Mouse (Mus musculus): Measurements from ENCODE around the gene Tbc1d13.

The Tbc1d13 gene

GRCm38 (mm10) chr2:30133613-30134377, at the start of gene Tbc1d13:
Gene Tbc1d13 (plus strand): TSS chr2:30133746.
- peak; percentile 99 for DNase-seq (ENCODE audit: low spot score in 2 of 2)

DNA sequence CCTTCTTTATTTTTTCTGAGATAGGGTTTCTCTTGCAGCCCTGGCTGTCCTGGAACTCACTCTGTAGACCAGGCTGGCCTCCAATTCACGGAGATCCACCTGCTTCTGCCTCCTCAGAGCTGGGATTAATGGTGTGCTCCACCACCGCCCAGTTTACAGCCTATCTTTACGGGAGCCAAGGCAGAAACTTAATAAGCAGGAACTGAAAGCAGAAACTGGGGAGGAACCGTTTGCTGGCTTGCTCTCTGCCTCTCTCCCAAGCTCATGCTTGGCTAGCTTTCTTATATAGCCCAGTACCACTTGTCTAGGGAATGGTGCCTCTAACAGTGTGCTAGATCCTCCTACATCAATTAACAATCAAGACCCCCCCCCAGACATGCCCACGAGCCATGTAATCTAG, 49.4 kb upstream of the Tbc1d13 start:
- DNase-seq (ENCODE audit: low spot score in 2 of 2) = no peak

- DNase-seq (ENCODE audit: low spot score in 2 of 2) = no peak
Measured at GRCm38 (mm10) chr2:30084632-30085031, 48.9 kb upstream of the Tbc1d13 start.

DNA sequence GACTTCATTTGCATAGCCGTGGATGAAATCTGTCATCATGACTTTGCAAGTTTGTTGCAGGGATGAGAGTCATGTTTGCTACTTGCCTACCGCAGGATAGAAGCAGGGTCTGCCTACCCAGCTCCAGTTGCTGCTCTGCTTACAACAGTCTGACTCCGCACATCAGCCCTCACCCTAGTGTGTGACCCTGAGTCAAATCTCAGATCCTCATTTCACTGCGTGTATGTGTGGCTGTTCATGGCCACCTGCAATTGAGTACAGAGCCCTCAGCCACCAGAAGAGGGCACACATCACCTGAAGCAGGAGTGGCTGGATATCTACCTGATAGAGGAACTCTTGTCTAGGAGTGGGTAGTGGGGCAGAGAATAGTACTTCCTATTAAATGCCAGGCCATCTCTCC, 46.2 kb upstream of the Tbc1d13 start:
- DNase-seq (ENCODE audit: low spot score in 2 of 2) = no peak

GRCm38 (mm10) chr2:30091521-30091920, 42.0 kb upstream of the Tbc1d13 start:
- no peak for DNase-seq (ENCODE audit: low spot score in 2 of 2)

DNA sequence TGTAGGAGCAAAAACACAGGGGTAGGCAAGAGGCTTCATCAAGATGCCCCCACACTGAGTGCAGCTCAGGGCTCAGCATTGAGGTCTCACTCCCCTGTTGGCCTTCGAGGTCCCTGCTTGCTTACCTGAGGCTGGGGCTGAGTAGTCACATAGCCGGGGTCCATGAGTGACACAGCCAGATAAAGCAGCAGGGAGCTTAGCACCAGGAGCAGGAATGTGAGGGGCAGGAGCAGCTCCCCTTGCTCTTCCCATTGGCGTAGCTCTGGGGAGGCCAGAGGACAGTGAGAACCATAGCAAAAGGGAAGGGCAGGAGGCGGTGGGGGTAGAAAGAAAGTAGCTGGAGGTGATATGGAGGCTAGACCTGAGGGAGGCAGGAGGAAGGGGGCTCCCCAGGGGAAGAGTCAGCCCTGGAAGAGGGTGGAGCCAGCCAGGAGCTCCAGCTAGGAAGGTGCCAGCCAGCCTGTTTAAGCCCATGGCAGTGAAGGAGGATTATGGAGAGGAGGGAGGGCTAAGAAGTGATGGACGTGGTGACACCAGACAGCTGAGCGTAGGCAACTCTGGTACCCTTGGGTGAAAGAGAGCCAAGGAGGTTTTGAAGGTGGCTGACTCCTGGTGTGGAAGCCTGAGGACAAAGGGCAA, 41.1 kb upstream of the Tbc1d13 start:
- DNase-seq (ENCODE audit: low spot score in 2 of 2) = no peak

DNA sequence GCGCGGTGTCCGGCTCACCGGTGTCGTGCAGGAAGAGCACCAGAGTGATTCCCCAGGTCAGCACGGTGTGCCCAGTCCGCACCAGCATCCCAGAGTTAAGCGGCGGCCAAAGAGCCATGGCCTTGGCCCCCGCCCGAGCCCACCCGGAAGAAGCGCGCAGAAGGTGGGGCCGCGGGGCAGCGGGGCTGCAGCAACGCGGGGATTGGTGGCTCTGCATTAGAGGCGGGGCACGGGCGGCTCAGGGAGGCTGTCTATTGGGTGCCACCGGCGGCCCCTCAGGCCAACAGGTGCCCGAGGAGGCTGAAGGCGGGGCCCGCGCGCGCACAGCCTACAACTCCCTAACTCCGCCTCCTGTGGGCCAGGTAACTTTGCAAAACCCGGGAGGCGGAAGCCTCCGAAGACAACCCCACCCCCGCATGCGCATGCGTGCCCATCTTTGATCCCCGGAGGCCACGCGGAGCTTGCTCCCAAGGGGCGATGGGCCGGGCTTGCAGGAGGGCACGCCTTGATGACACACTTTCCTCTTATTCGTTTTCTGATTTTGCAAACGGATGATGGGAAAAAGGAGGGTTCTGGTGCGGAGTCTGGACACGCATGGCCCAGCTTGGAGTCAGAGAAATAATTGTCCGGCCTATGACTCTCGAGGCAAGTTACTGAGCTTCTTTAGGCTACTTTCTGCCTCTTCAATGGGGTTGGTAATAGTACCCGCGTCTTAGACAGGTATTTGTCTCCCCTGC, 39.9 kb upstream of the Tbc1d13 start, which contains the start of gene Zdhhc12:
Zdhhc12 (minus strand) TSS at position 178 of the 737 bp plus-strand sequence.
- DNase-seq (ENCODE audit: low spot score in 2 of 2) = peak; percentile 93 to 97

DNA sequence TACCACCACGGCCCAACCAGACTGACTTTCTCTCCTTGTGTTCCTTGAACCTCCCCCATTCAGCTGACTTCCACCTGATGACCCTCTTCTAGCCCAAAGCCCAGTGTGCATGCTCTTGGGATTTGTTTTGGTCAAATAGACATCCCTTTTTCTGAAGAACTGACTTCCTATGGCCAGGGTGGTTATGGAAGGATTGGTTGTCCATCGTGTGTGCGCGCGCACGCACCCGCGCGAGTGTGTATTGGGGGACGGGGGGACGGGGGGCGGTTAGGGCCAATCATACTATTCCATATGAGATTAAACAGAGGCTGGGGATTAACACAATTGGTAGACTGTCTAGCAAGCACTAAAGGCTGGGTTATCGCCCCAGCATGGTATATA, 39.3 kb upstream of the Tbc1d13 start:
- no peak for DNase-seq (ENCODE audit: low spot score in 2 of 2)

DNA sequence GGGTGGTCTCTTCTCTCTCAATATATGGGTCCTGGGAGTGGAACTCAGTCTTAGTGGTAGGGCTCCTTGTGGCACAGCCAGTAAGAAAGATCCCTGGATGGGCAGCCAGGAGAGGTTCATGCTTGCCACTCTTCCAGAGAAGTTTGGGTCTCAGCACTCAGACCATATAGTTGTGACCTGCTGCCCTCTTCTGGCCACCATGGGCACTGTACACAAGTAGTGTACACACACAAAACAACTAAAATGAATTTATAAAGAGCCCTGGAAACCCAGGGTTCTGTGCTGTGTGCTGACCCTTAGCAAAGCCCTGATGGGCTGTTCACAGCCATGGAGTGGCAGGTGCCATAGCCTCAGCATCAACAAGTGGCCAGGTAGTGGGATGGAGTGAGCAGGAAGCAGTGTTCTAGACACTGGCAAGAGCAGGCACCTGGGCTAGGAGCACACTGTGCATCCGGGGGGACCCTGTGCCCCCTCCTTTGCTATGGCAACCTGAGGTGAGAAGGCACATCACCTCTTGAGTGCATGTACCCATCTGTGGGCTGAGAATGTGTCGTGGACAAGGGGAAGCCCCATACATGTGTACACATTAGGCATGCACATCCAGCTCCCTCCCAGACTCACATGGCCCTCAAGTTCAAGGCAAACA, 37.5 kb upstream of the Tbc1d13 start:
- peak; percentile 46 to 51 for DNase-seq (ENCODE audit: low spot score in 2 of 2)

DNA sequence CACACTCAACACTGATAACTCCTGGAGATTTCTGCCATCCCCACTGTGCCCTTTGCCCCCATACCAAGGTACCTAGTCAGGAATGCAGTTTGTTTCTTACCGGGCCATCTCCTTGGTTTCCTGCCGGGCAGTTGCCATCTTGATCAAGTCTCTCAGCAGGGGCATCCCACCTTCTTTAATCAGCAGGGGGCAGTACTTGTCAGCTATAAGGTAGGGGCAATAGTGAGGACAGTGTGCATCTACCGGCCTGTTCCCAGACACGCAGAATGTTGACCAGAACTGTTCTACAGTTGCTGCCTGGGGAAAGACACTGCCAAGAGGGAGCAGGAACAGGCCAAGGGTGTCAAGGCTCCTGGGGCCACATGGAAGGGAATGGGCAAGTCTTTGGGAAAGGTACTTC, 33.3 kb upstream of the Tbc1d13 start:
- no peak for DNase-seq (ENCODE audit: low spot score in 2 of 2)

- peak in 1 of 2 experiments; percentile 17 for DNase-seq (ENCODE audit: low spot score in 2 of 2)
Measured at GRCm38 (mm10) chr2:30106364-30106763, 27.2 kb upstream of the Tbc1d13 start.

GRCm38 (mm10) chr2:30107646-30108045, 25.9 kb upstream of the Tbc1d13 start:
- no peak for DNase-seq (ENCODE audit: low spot score in 2 of 2)

DNA sequence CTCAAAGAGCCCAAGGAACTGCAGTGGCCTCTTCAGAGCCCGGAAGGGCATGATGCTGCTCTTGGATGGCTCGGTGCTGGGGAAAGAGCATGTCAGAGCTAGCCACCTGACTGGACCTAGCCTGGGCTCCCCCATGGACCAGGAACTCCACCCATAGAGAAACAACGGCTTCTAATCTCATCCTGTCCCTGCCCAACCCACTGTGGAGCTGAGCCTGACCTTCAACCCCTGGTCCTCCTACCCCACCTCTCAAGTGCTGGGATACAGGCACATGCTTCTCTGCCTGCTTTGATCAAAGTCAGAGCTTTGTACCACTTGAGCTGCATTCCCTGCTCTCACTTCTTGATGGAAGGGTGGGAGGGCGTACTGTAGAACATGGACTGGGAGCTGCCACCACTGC, 25.3 kb upstream of the Tbc1d13 start:
- no peak for DNase-seq (ENCODE audit: low spot score in 2 of 2)

DNA sequence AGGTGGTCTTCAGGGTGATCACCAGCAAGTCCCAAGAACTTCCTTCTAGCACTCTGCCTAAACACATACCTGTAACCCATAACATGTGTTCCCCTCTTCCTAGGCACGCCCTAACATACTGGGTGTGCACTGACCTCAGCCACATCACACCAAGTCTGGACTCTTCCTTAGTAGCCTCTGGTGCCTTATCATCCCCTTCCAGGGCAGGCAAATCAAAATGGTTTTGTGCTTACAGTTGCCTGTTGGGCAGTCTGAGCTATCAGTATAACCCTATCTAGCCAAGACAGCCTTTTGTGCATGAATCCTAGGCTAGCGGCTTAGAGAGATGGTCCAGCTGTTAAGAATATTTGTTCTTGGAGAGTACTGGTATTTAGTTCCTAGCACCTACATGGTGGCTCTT, 22.0 kb upstream of the Tbc1d13 start:
- no peak for DNase-seq (ENCODE audit: low spot score in 2 of 2)

GRCm38 (mm10) chr2:30112564-30112963, 21.0 kb upstream of the Tbc1d13 start:
- DNase-seq (ENCODE audit: low spot score in 2 of 2) = no peak

GRCm38 (mm10) chr2:30119641-30120051, 13.9 kb upstream of the Tbc1d13 start:
- DNase-seq (ENCODE audit: low spot score in 2 of 2) = no peak

DNA sequence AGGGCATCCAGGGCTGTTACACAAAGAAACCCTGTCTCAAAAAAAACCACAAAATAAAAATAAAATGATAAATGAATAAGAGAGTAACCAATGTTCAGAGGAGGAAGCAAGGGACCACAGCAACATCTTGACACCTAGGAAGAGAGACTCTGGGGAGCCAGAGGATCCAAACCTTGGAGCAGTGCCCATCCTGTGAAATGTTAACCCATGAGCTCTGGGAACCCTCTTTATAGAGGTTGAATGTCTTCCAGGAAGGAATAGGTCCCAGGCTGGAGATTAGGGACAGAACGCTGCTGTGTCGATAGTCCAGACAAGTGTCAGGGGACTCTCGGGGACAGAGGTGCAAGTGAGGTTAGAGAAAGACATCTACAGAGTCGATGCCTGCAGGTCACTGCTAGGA, 13.3 kb upstream of the Tbc1d13 start:
- DNase-seq (ENCODE audit: low spot score in 2 of 2) = no peak

DNA sequence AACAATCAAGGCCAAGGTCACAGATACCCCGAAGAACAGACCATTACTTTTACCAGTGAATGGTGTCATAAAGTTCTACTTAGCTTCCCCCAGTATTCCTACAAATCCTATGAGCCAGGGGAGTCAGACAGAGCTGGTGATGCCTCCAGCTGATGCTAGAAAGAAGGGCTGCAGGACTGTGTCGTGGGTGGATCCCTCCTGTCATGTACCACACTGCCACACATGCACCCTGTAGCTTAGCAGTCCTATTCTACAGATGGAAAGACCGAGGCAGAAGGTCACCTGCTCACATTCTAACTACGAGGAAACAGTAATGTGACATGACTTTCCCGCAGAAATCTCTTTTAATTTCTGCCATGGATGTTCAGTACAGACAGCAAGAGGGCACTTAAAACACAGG, 10.8 kb upstream of the Tbc1d13 start:
- no peak for DNase-seq (ENCODE audit: low spot score in 2 of 2)

GRCm38 (mm10) chr2:30123729-30124471, 9.6 kb upstream of the Tbc1d13 start:
- no peak for DNase-seq (ENCODE audit: low spot score in 2 of 2)

GRCm38 (mm10) chr2:30124472-30125274, 8.9 kb upstream of the Tbc1d13 start, which contains the start of gene Zer1:
Gene Zer1 (minus strand): TSS chr2:30124585.
- DNase-seq (ENCODE audit: low spot score in 2 of 2) = peak; percentile 91 to 96

Measured in urinary bladder, postnatal 36 days (tissue).